ENCODE assay signal across 8 mouse cellular contexts in the genomic region with DNA sequence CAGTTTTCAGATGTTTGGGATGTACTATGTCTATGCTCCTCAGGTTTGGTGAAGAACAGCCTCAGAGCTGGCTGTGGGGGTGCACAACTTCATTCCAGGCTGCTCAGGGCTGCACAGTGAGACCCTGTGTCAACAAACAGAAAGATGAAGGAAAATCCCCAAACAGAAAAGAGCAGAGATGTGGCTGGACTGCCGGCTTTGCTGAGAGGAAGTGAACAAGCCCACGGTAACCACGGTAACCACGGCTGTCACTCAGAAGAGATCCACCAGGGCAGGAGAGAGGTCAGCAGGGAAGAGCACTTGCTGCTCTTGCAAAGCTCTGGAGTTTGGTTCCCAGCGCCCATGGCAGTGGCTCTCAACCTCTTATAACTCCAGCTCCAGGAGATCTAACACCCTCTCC. TPM values are rescaled to one million over a fixed set of nuclear protein-coding genes. Genes with fewer than 3 reads are reported as not detected.
A peak's percentile ranks its signal among the peaks of the same experiment; 100 is the strongest.
DNase-seq lines count a peak whose midpoint lies in the region; ATAC-seq lines count a peak whose summit lies in the region.

No protein-coding gene starts in this region.

- no peaks in the 10 kb centered on the region for H3K9me3 ChIP-seq in forebrain, embryonic 14.5 days (replicated peaks; ENCODE audit: control insufficient read depth, low read length)
- H3K9me3 ChIP-seq in forebrain, embryonic 13.5 days (replicated peaks): no peaks in the 10 kb centered on the region
- H3K9me3 ChIP-seq in hindbrain, embryonic 12.5 days (replicated peaks): no peaks in the 10 kb centered on the region
- no peaks in the 10 kb centered on the region for H3K9me3 ChIP-seq in midbrain, embryonic 15.5 days

- WGBS in forebrain, embryonic 14.5 days: 32% methylated on average over 5 of the region's 5 CpGs
- WGBS in forebrain, embryonic 13.5 days: 36% methylated on average over 5 of the region's 5 CpGs
- 28% methylated on average over 5 of the region's 5 CpGs for WGBS in hindbrain, embryonic 12.5 days
- 28% methylated on average over 5 of the region's 5 CpGs for WGBS in midbrain, embryonic 15.5 days

- H3K4me1 ChIP-seq in forebrain, embryonic 14.5 days (ENCODE audit: control insufficient read depth, insufficient read depth, low read length): peaks cover 4% of the 10 kb centered on the region; the same call in 1 of the 2 replicates
- H3K4me1 ChIP-seq in forebrain, embryonic 13.5 days: peaks cover 28% of the 10 kb centered on the region
- H3K4me1 ChIP-seq in hindbrain, embryonic 12.5 days: peaks cover 11% of the 10 kb centered on the region
- peaks cover 10% of the 10 kb centered on the region for H3K4me1 ChIP-seq in midbrain, embryonic 15.5 days

- ATAC-seq in forebrain, embryonic 14.5 days: peak; percentile 27; the same call in 1 of the 2 replicates
- no peak; the same call in 1 of the 2 replicates for ATAC-seq in forebrain, embryonic 13.5 days
- ATAC-seq in hindbrain, embryonic 12.5 days (ENCODE audit: low FRiP score): peak; percentile 31; the same call in 1 of the 2 replicates
- ATAC-seq in midbrain, embryonic 15.5 days (replicated peaks): peak; percentile 69
- no peak for ATAC-seq in inflammation-experienced regulatory T-cells, adult 6 months

- no peaks in the 10 kb centered on the region; the same call in 1 of the 2 replicates for H3K36me3 ChIP-seq in forebrain, embryonic 14.5 days (ENCODE audit: control insufficient read depth, insufficient read depth, low read length)
- peaks cover 22% of the 10 kb centered on the region; the same call in 1 of the 2 replicates for H3K36me3 ChIP-seq in forebrain, embryonic 13.5 days (ENCODE audit: poor library complexity, severe bottlenecking)
- peaks cover 10% of the 10 kb centered on the region; the same call in 1 of the 2 replicates for H3K36me3 ChIP-seq in hindbrain, embryonic 12.5 days
- 0 out of 2 replicates have a peak, but pooled peaks cover under 1% of the 10 kb centered on the region for H3K36me3 ChIP-seq in midbrain, embryonic 15.5 days (replicated peaks)

- H3K9ac ChIP-seq in forebrain, embryonic 14.5 days (ENCODE audit: low read length): no peak overlapping the region
- no peak overlapping the region for H3K9ac ChIP-seq in forebrain, embryonic 13.5 days
- H3K9ac ChIP-seq in hindbrain, embryonic 12.5 days: peak overlapping the region; percentile 0; the same call in 1 of the 2 replicates
- H3K9ac ChIP-seq in midbrain, embryonic 15.5 days: no peak overlapping the region

- no peak overlapping the region for H3K4me2 ChIP-seq in forebrain, embryonic 14.5 days (ENCODE audit: low read length)
- no peak overlapping the region for H3K4me2 ChIP-seq in forebrain, embryonic 13.5 days
- no peak overlapping the region for H3K4me2 ChIP-seq in hindbrain, embryonic 12.5 days (replicated peaks)
- no peak overlapping the region for H3K4me2 ChIP-seq in midbrain, embryonic 15.5 days

- H3K4me3 ChIP-seq in forebrain, embryonic 14.5 days (ENCODE audit: low read depth, low read length): no peak overlapping the region
- H3K4me3 ChIP-seq in forebrain, embryonic 13.5 days: no peak overlapping the region
- H3K4me3 ChIP-seq in hindbrain, embryonic 12.5 days: no peak overlapping the region
- no peak overlapping the region for H3K4me3 ChIP-seq in midbrain, embryonic 15.5 days

- no peaks in the 10 kb centered on the region for H3K27me3 ChIP-seq in forebrain, embryonic 14.5 days (replicated peaks; ENCODE audit: control insufficient read depth, insufficient read depth, low read length)
- no peaks in the 10 kb centered on the region for H3K27me3 ChIP-seq in forebrain, embryonic 13.5 days
- H3K27me3 ChIP-seq in hindbrain, embryonic 12.5 days: no peaks in the 10 kb centered on the region
- no peaks in the 10 kb centered on the region for H3K27me3 ChIP-seq in midbrain, embryonic 15.5 days (replicated peaks)

- peak; percentile 55 for DNase-seq in forebrain, embryonic 14.5 days (ENCODE audit: low spot score)
- peak; percentile 33 for DNase-seq in right cerebral cortex, postnatal 14 days
- DNase-seq in right cerebral cortex, postnatal 25 days: no peak
- DNase-seq in cerebellum, postnatal 14 days: no peak

- no peak overlapping the region for H3K27ac ChIP-seq in forebrain, embryonic 14.5 days (ENCODE audit: low read depth, low read length)
- H3K27ac ChIP-seq in forebrain, embryonic 13.5 days: no peak overlapping the region
- H3K27ac ChIP-seq in hindbrain, embryonic 12.5 days: no peak overlapping the region
- peak overlapping the region; percentile 32; the same call in 1 of the 2 replicates for H3K27ac ChIP-seq in midbrain, embryonic 15.5 days

RNA-seq across cellular contexts. Expression of gene Appl2, which starts 14.1 kb away (rescaled TPM):
- polyA plus RNA-seq in forebrain, embryonic 14.5 days (2014; fragmentation: Nextera tagmentation; extraction: Ambion mirVana): 20.2 and 23.2 TPM in 2 replicates
- 34.5 and 37.6 TPM in 2 replicates for polyA plus RNA-seq in forebrain, embryonic 13.5 days (2015; fragmentation: Nextera tagmentation; extraction: Ambion mirVana)
- polyA plus RNA-seq in hindbrain, embryonic 12.5 days (2016; fragmentation: Nextera tagmentation; extraction: Ambion mirVana): 58.6 and 64.5 TPM in 2 replicates
- polyA plus RNA-seq in midbrain, embryonic 15.5 days (2015; fragmentation: Nextera tagmentation; extraction: Ambion mirVana): 54.1 and 59.6 TPM in 2 replicates
- 1 to 10 TPM; 4.7 to 5.7 (median 4.8) TPM for polyA plus RNA-seq in inflammation-experienced regulatory T-cells, adult 6 months (2017; shearing (Covaris generic))

Comparison
In these comparisons a context has a peak if more than half of its experiments do, and no peak if none do; other contexts are left out.
1. ATAC-seq: peak in forebrain, embryonic 14.5 days (single experiment), hindbrain, embryonic 12.5 days (single experiment) and midbrain, embryonic 15.5 days (single experiment); none in forebrain, embryonic 13.5 days (single experiment) and inflammation-experienced regulatory T-cells, adult 6 months (single experiment).
2. DNase-seq: peak in forebrain, embryonic 14.5 days (single experiment) and right cerebral cortex, postnatal 14 days (single experiment); none in right cerebral cortex, postnatal 25 days (single experiment) and cerebellum, postnatal 14 days (0 of 2).